Mouse (Mus musculus) lung, postnatal 0 days (tissue): ENCODE measurements around the gene Fam81b.

Experiments used
- CTCF ChIP-seq: IDR thresholded peaks from 2 replicates; pipeline ENCODE4 v1.5.1; 2016; ENCODE audit warnings: antibody characterized with exemption, mild to moderate bottlenecking
- EP300 ChIP-seq: IDR thresholded peaks from 2 replicates; pipeline ENCODE4 v1.6.1; 2016; ENCODE audit warnings: antibody characterized with exemption, mild to moderate bottlenecking, control low read depth

GRCm38 (mm10) chr13:76160587-76160986, 144.3 kb downstream of the Fam81b start:
- TF ChIP-seq CTCF (no peak), EP300 (0 out of 2 replicates have a peak, but pooled peaks have one; percentile 13)
